Mouse (Mus musculus) neural tube, embryonic 11.5 days (tissue): ENCODE results near the gene Tesc. TPM values are rescaled to one million over a fixed set of nuclear protein-coding genes. Genes with fewer than 3 reads are reported as not detected.

Source experiments
- ATAC-seq: fragments of 200-750 bp; cut with Nextera tagmentation; 2 replicates; pipeline ENCODE4 v1.8.0; 2017; ENCODE audit warnings: moderate number of reproducible peaks, mild to moderate bottlenecking, moderate TSS enrichment, moderate library complexity; ENCODE audit not compliant: insufficient read depth, low FRiP score, low TSS enrichment
- DNase-seq: peaks from one replicate; pipeline ENCODE4 v3.0.0-alpha.2; 2015; ENCODE audit warnings: low spot score
- H3K27ac ChIP-seq: fragments of 300-500 bp; sonication (generic); 2 replicates; pipeline ENCODE4 v1.5.1; 2014; ENCODE audit warnings: low read depth, mild to moderate bottlenecking, low read length
- H3K27me3 ChIP-seq: fragments of 300-500 bp; sonication (generic); 2 replicates; pipeline ENCODE4 v1.6.1; 2014; ENCODE audit warnings: mild to moderate bottlenecking, low read length, mixed read lengths; ENCODE audit not compliant: control insufficient read depth, insufficient read depth
- H3K36me3 ChIP-seq: fragments of 300-500 bp; sonication (generic); 2 replicates; pipeline ENCODE4 v1.6.1; 2014; ENCODE audit warnings: mild to moderate bottlenecking, low read length, moderate library complexity, mixed read lengths; ENCODE audit not compliant: control insufficient read depth, insufficient read depth
- H3K4me1 ChIP-seq: fragments of 300-500 bp; sonication (generic); 2 replicates; pipeline ENCODE4 v1.6.1; 2014; ENCODE audit warnings: low read length, mixed read lengths; ENCODE audit not compliant: control insufficient read depth, insufficient read depth
- H3K4me2 ChIP-seq: fragments of 300-500 bp; sonication (generic); 2 replicates; pipeline ENCODE4 v1.6.1; 2014; ENCODE audit warnings: low read depth, mild to moderate bottlenecking, moderate library complexity
- H3K4me3 ChIP-seq: fragments of 300-500 bp; sonication (generic); 2 replicates; pipeline ENCODE4 v1.5.1; 2014; ENCODE audit warnings: low read depth, low read length
- H3K9ac ChIP-seq: fragments of 300-500 bp; sonication (generic); 2 replicates; pipeline ENCODE4 v1.6.1; 2014; ENCODE audit warnings: mild to moderate bottlenecking, low read length
- H3K9me3 ChIP-seq: fragments of 300-500 bp; sonication (generic); 2 replicates; pipeline ENCODE4 v1.6.1; 2016; ENCODE audit warnings: low read length; ENCODE audit not compliant: control insufficient read depth
- WGBS: fragments of 180-500 bp; shearing (Covaris S2); extraction: QIAGEN DNeasy Blood & Tissue Kit; methylation state at CpG from one replicate; pipeline ENCODE4 v1.1.7; 2014; 5-methylcytosine and 5-hydroxymethylcytosine counted together
- polyA plus RNA-seq: library from polyadenylated mRNA; unstranded; fragments of >200 nt; fragmentation: Nextera tagmentation; extraction: Ambion mirVana; gene quantifications from 2 replicates; pipeline ENCODE4 v1.2.1, GENCODE M21; 2014

The Tesc gene
- polyA plus RNA-seq, 1 experiment from 2014 or later = 0.46 TPM

DNA sequence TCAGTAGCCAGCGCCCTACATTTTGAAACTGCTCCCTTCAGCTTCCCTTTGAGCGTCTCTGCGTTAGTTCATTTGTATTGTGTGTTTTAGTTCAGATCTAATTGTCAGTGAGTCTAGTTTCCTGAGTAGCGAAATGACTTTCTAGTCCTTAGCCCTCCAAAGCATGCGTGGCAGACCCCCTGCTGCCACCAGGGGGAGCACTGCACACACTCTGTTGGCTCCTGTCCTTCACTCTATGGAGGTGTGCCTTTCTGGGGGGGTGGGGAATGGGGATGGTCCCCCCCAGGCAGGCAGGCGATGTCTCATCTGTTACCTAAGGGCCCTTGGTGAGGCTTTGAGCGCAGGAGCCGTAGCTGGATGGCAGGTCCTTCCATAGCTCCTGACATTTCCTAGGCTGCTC is 22.9 kb upstream of the Tesc start:
- WGBS = 83% methylated on average over 8 of the region's 8 CpGs
- Histone ChIP-seq H3K4me2 (no peak overlapping the region), H3K27me3 (no peaks in the 10 kb centered on the region), H3K27ac (no peak overlapping the region), H3K4me3 (no peak overlapping the region), H3K36me3 (peaks cover 21% of the 10 kb centered on the region), H3K9ac (no peak overlapping the region), H3K9me3 (no peaks in the 10 kb centered on the region), H3K4me1 (no peaks in the 10 kb centered on the region)
- DNase-seq (peak; percentile 55), ATAC-seq (no peak)

DNA sequence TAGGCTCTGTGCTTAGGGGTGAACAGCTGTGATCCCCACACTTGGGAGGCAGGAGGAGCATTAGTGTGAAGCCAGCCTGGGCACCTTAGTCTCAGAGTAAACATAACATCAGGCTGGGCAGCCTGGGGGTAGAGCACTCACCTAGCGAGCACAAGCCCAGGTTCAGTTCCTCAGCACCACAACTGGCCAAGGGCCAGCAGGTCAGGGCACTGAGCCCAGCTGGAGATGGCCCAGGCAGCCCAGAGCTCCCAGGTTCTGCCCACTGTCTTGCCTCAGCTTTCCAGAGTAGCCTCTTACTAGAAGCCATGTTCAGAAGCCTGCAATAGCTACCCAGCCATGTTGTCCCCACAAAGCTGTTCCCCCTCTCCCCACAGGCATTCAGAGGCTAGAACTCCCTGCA is 21.8 kb upstream of the Tesc start:
- DNase-seq = no peak

DNA sequence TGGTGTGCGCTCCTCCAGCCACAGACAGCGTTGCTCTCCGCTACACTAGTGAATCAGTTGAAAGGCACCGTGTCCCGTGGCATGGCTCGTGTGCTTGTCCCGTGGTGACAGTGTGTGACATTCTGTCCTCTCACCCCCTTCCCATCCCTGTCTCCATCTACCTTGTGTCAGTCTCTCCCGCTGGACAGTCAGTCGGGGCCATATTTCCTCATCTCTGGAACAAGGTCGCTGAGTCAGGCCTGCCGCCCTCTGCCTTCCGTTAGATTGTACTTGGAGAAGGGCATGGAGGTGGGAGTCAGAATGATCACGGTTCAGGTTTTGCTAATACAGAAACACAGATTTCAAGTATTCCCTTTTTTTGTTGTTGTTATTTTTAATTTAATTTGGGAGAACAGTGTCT is 19.2 kb upstream of the Tesc start:
- no peak for ATAC-seq
- Histone ChIP-seq H3K9ac (no peak overlapping the region), H3K27ac (no peak overlapping the region), H3K9me3 (no peaks in the 10 kb centered on the region), H3K4me3 (no peak overlapping the region), H3K4me2 (no peak overlapping the region), H3K36me3 (peaks cover 14% of the 10 kb centered on the region), H3K27me3 (no peaks in the 10 kb centered on the region), H3K4me1 (no peaks in the 10 kb centered on the region)
- 93% methylated on average over 13 of the region's 13 CpGs for WGBS
- no peak for DNase-seq

More for the DNA sequence above, 21.8 kb upstream of the Tesc start:
- H3K27ac ChIP-seq = no peak overlapping the region
- peaks cover 21% of the 10 kb centered on the region for H3K36me3 ChIP-seq
- no peak for ATAC-seq
- H3K9ac ChIP-seq = no peak overlapping the region
- no peak overlapping the region for H3K4me3 ChIP-seq
- no peaks in the 10 kb centered on the region for H3K9me3 ChIP-seq
- 82% methylated on average over 1 of the region's 1 CpGs for WGBS
- H3K27me3 ChIP-seq = no peaks in the 10 kb centered on the region
- no peaks in the 10 kb centered on the region for H3K4me1 ChIP-seq
- no peak overlapping the region for H3K4me2 ChIP-seq

DNA sequence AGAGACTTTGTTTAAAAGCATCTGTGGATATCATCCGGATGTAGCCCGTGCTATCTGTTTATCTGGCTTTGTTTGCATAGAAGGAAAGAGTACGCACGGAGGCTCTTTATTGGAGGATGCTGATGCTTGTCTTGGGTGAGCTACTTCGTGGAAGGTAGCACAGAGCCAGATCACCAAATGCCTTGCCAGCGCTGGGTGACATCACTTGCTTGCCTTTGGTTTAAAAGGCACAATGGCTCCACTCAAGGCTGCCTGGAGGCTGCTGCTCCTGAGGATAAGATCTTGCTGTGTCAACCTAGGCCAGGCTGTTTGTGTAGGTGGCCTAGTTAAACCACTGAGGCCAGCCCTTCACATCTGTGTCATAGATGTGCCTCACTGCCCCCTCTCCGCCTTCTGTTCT is 16.7 kb upstream of the Tesc start:
- Histone ChIP-seq H3K4me1 (no peaks in the 10 kb centered on the region), H3K27ac (no peak overlapping the region), H3K36me3 (peaks cover 11% of the 10 kb centered on the region), H3K9ac (no peak overlapping the region), H3K9me3 (no peaks in the 10 kb centered on the region), H3K4me3 (no peak overlapping the region), H3K27me3 (no peaks in the 10 kb centered on the region), H3K4me2 (no peak overlapping the region)
- WGBS = 79% methylated on average over 7 of the region's 7 CpGs
- DNase-seq = no peak
- ATAC-seq = no peak

DNA sequence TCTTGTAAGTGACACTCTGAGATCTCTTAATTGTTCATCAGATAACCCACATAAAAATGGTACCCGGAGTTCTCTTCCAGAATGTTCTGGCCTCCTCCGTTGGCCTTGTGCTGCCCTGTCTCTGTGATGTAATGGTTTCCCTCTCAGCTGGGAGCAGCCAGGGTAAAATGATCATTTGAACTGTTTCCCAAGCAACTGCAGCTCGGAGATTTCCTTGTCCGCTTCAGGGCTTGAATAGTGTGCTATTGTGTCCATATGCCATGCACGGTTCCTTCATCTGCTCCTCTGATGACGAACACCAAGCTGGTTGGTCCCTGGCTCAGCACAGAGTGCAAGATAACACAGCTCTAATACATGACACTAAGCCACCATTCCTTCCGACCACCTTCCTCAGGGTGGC is 15.7 kb upstream of the Tesc start:
- Histone ChIP-seq H3K4me3 (no peak overlapping the region), H3K9ac (no peak overlapping the region), H3K36me3 (peaks cover 10% of the 10 kb centered on the region), H3K27me3 (no peaks in the 10 kb centered on the region), H3K27ac (0 out of 2 replicates have a peak overlapping the region, but pooled peaks have one; percentile 3), H3K4me1 (no peaks in the 10 kb centered on the region), H3K9me3 (no peaks in the 10 kb centered on the region), H3K4me2 (no peak overlapping the region)
- ATAC-seq (no peak), DNase-seq (no peak)
- WGBS = 73% methylated on average over 7 of the region's 7 CpGs

DNA sequence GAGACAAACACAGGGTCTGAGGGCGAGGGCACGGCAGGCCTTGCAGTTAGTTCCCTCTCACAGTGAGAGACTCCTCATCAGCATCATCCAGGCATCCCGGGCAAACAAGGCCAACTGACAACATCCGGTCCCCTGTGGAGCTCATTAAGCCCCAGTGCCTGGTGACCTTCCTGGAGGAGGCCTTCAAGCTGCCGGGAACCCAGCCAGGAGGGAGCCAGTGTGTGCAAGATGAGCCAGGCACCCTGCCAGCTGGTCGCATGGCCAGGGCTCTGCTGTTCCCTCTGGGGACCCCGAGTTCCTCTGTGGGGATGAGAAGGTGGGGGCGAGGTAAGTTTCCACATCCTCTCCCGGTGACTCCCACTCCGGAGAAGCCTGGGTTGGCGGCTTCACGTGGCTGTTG is 12.5 kb upstream of the Tesc start:
- H3K27me3 ChIP-seq = no peaks in the 10 kb centered on the region
- H3K4me1 ChIP-seq = no peaks in the 10 kb centered on the region
- H3K9me3 ChIP-seq = no peaks in the 10 kb centered on the region
- H3K36me3 ChIP-seq = no peaks in the 10 kb centered on the region
- H3K27ac ChIP-seq = no peak overlapping the region
- no peak overlapping the region for H3K4me2 ChIP-seq
- WGBS = 22% methylated on average over 12 of the region's 12 CpGs
- H3K4me3 ChIP-seq = no peak overlapping the region
- H3K9ac ChIP-seq = no peak overlapping the region; the same call in 1 of the 2 replicates
- ATAC-seq (no peak), DNase-seq (no peak)

DNA sequence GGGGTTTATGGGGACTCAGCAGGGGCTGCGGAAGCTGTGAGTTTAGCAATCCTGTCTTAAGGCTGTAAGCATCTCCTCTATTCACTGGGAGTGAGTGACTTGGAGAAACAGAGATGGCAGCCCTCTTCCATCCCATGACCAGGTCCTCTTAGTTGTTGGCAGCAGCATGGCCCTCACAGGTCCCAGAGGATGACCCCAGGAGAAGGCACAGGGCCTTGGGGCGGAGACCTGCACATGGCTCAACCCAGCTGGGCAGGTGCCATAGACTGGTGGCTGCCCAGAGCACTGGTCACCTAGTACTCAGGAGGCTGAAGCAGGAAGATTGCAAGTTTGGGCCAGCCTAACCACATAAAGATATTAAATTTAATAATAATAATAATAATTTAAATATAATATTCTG is 11.9 kb upstream of the Tesc start:
- H3K9me3 ChIP-seq = no peaks in the 10 kb centered on the region
- H3K9ac ChIP-seq = no peak overlapping the region
- no peaks in the 10 kb centered on the region for H3K27me3 ChIP-seq
- H3K4me1 ChIP-seq = no peaks in the 10 kb centered on the region
- 91% methylated on average over 2 of the region's 2 CpGs for WGBS
- no peak for ATAC-seq
- H3K4me3 ChIP-seq = no peak overlapping the region
- no peak overlapping the region for H3K4me2 ChIP-seq
- DNase-seq = no peak
- H3K27ac ChIP-seq = no peak overlapping the region
- no peaks in the 10 kb centered on the region for H3K36me3 ChIP-seq

DNA sequence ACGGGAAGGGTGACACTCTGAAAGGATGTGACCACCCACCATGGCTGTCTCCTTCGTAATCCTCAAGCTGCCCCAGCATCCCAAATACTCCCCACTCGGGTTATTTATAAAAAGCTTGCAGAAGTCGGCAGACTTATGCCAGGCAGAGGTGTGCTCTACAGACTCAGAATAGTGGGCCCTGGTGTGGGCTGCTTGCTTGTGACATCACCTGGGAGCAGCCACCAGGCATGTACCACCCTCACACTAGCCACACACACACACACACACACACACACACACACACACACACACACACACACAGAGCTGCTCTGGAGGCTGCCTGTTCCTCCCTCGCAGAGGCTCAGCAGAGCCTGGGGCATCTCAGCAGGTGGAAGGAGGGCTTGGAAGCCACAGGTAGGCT is 10.0 kb upstream of the Tesc start:
- 63% methylated on average over 5 of the region's 5 CpGs for WGBS
- no peak overlapping the region for H3K4me2 ChIP-seq
- no peaks in the 10 kb centered on the region for H3K4me1 ChIP-seq
- no peak overlapping the region for H3K4me3 ChIP-seq
- DNase-seq (no peak), ATAC-seq (no peak)
- no peaks in the 10 kb centered on the region for H3K9me3 ChIP-seq
- H3K9ac ChIP-seq = no peak overlapping the region
- H3K36me3 ChIP-seq = no peaks in the 10 kb centered on the region
- H3K27me3 ChIP-seq = no peaks in the 10 kb centered on the region
- H3K27ac ChIP-seq = no peak overlapping the region

DNA sequence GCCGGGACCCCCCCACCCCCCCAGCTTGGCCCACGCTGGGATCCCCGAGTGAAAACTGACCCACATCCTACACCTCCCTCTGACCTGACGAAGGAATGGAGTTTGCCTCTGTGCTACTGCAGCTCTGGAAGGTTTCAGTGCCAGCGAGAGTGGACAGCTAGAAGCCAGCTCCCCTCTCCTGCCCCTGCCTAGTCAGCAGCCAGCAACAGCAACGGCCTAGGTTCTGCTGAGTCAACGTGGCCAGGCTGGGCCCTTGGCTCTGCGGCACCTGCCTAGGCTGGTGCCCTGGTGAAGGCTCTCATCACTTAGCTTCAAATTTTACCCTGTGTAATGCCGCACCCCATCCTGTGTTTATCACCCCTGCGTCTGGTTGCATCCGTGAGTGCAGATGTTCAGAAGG is 7.6 kb upstream of the Tesc start:
- no peaks in the 10 kb centered on the region for H3K9me3 ChIP-seq
- H3K27ac ChIP-seq = no peak overlapping the region
- H3K4me2 ChIP-seq = no peak overlapping the region
- H3K9ac ChIP-seq = no peak overlapping the region
- ATAC-seq (no peak), DNase-seq (no peak)
- H3K36me3 ChIP-seq = no peaks in the 10 kb centered on the region
- no peak overlapping the region for H3K4me3 ChIP-seq
- WGBS = 68% methylated on average over 11 of the region's 11 CpGs
- H3K4me1 ChIP-seq = no peaks in the 10 kb centered on the region
- H3K27me3 ChIP-seq = no peaks in the 10 kb centered on the region
